Mouse (Mus musculus) liver, postnatal 0 days (tissue): ENCODE results near the gene Tm7sf3. TPM values are rescaled to one million over a fixed set of nuclear protein-coding genes. Genes with fewer than 3 reads are reported as not detected.

Source experiments
- ATAC-seq: fragments of 200-750 bp; cut with Nextera tagmentation; 2 replicates; pipeline ENCODE4 v1.8.0; 2017; ENCODE audit warnings: mild to moderate bottlenecking, moderate library complexity
- DNase-seq: peaks from one replicate; pipeline ENCODE4 v3.0.0-alpha.2; 2016
- H3K27ac ChIP-seq: fragments of 300-500 bp; sonication (generic); 2 replicates; pipeline ENCODE4 v1.5.1; 2014; ENCODE audit warnings: antibody characterized with exemption, moderate library complexity, mild to moderate bottlenecking, low read depth
- H3K27me3 ChIP-seq: fragments of 300-500 bp; sonication (generic); 2 replicates; pipeline ENCODE4 v1.6.1; 2014; ENCODE audit warnings: low read length, control low read depth, mixed read lengths; ENCODE audit not compliant: insufficient read depth
- H3K36me3 ChIP-seq: fragments of 300-500 bp; sonication (generic); replicated peaks from 2 replicates; pipeline ENCODE4 v1.6.1; 2014; ENCODE audit warnings: mild to moderate bottlenecking, control low read depth, low read length, moderate library complexity, mixed read lengths; ENCODE audit not compliant: insufficient read depth
- H3K4me1 ChIP-seq: fragments of 300-500 bp; sonication (generic); 2 replicates; pipeline ENCODE4 v1.6.1; 2014; ENCODE audit warnings: antibody characterized with exemption, mild to moderate bottlenecking, control low read depth; ENCODE audit not compliant: insufficient read depth
- H3K4me2 ChIP-seq: fragments of 300-500 bp; sonication (generic); 2 replicates; pipeline ENCODE4 v1.6.1; 2014; ENCODE audit warnings: low read depth, mild to moderate bottlenecking, low read length, moderate library complexity, mixed read lengths
- H3K4me3 ChIP-seq: fragments of 300-500 bp; sonication (generic); 2 replicates; pipeline ENCODE4 v1.5.1; 2014; ENCODE audit warnings: low read depth, low read length
- H3K9ac ChIP-seq: fragments of 300-500 bp; sonication (generic); replicated peaks from 2 replicates; pipeline ENCODE4 v1.6.1; 2014; ENCODE audit warnings: mild to moderate bottlenecking, moderate library complexity
- H3K9me3 ChIP-seq: fragments of 300-500 bp; sonication (generic); 2 replicates; pipeline ENCODE4 v1.6.1; 2016; ENCODE audit warnings: mild to moderate bottlenecking, control low read depth, low read length, mixed read lengths
- CTCF ChIP-seq: sonication (generic); IDR thresholded peaks from 2 replicates; pipeline ENCODE4 v1.5.1; 2016; ENCODE audit warnings: antibody characterized with exemption, low read depth
- EP300 ChIP-seq: IDR thresholded peaks from 2 replicates; pipeline ENCODE4 v1.6.1; 2016; ENCODE audit warnings: antibody characterized with exemption, low read depth, mild to moderate bottlenecking
- WGBS: fragments of 180-500 bp; shearing (Covaris S2); extraction: QIAGEN DNeasy Blood & Tissue Kit; methylation state at CpG from one replicate; pipeline ENCODE4 v1.1.7; 2014; ENCODE audit not compliant: insufficient replicate concordance; 5-methylcytosine and 5-hydroxymethylcytosine counted together
- polyA plus RNA-seq: library from polyadenylated mRNA; unstranded; fragments of >200 nt; fragmentation: Nextera tagmentation; extraction: Ambion mirVana; gene quantifications from 2 replicates; pipeline ENCODE4 v1.2.1, GENCODE M21; 2015

Gene Tm7sf3
- polyA plus RNA-seq, 1 experiment from 2014 or later: 21.2 TPM

- Histone ChIP-seq H3K9me3 (no peaks in the 10 kb centered on the region), H3K36me3 (no peaks in the 10 kb centered on the region), H3K4me2 (no peak overlapping the region), H3K27me3 (no peaks in the 10 kb centered on the region), H3K4me1 (no peaks in the 10 kb centered on the region; the same call in 1 of the 2 replicates), H3K9ac (no peak overlapping the region), H3K4me3 (no peak overlapping the region), H3K27ac (no peak overlapping the region)
- whole genome bisulfite sequencing: 54% methylated on average over 10 of the region's 10 CpGs
- no peak for ATAC-seq
- DNase-seq: no peak
- TF ChIP-seq CTCF: no peak
- TF ChIP-seq EP300: no peak
Measured at GRCm38 (mm10) chr6:146678136-146679070, 35.8 kb upstream of the Tm7sf3 start.

GRCm38 (mm10) chr6:146676904-146677303 is 34.3 kb upstream of the Tm7sf3 start:
- Histone ChIP-seq H3K9ac (no peak overlapping the region), H3K4me1 (no peaks in the 10 kb centered on the region; the same call in 1 of the 2 replicates), H3K27me3 (no peaks in the 10 kb centered on the region), H3K36me3 (no peaks in the 10 kb centered on the region), H3K27ac (no peak overlapping the region), H3K4me2 (no peak overlapping the region), H3K4me3 (no peak overlapping the region), H3K9me3 (no peaks in the 10 kb centered on the region)
- no peak for ATAC-seq
- WGBS: 74% methylated on average over 10 of the region's 10 CpGs
- no peak for DNase-seq
- TF ChIP-seq CTCF (no peak), EP300 (no peak)

GRCm38 (mm10) chr6:146674881-146675536 is 32.4 kb upstream of the Tm7sf3 start:
- ATAC-seq: peak; percentile 80
- H3K36me3 ChIP-seq: no peaks in the 10 kb centered on the region
- no peaks in the 10 kb centered on the region; the same call in 1 of the 2 replicates for H3K4me1 ChIP-seq
- H3K27me3 ChIP-seq: no peaks in the 10 kb centered on the region
- H3K4me2 ChIP-seq: no peak overlapping the region
- H3K4me3 ChIP-seq: no peak overlapping the region
- WGBS: 33% methylated on average over 4 of the region's 4 CpGs
- DNase-seq: no peak
- H3K9me3 ChIP-seq: peaks cover 5% of the 10 kb centered on the region
- H3K9ac ChIP-seq: no peak overlapping the region
- no peak for TF ChIP-seq EP300
- no peak for TF ChIP-seq CTCF
- H3K27ac ChIP-seq: 0 out of 2 replicates have a peak overlapping the region, but pooled peaks have one; percentile 44

GRCm38 (mm10) chr6:146674420-146674819 is 31.8 kb upstream of the Tm7sf3 start:
- Histone ChIP-seq H3K9ac (no peak overlapping the region), H3K27me3 (no peaks in the 10 kb centered on the region), H3K9me3 (peaks cover 5% of the 10 kb centered on the region), H3K27ac (0 out of 2 replicates have a peak overlapping the region, but pooled peaks have one; percentile 44), H3K36me3 (no peaks in the 10 kb centered on the region), H3K4me1 (no peaks in the 10 kb centered on the region; the same call in 1 of the 2 replicates), H3K4me2 (no peak overlapping the region), H3K4me3 (no peak overlapping the region)
- TF ChIP-seq CTCF: no peak
- TF ChIP-seq EP300: no peak
- DNase-seq: no peak
- 67% methylated on average over 8 of the region's 8 CpGs for WGBS
- ATAC-seq: peak; percentile 35; the same call in 1 of the 2 replicates

- H3K4me1 ChIP-seq: no peaks in the 10 kb centered on the region; the same call in 1 of the 2 replicates
- ATAC-seq: no peak
- peaks cover 5% of the 10 kb centered on the region for H3K9me3 ChIP-seq
- TF ChIP-seq CTCF: no peak
- TF ChIP-seq EP300: no peak
- WGBS: 76% methylated on average over 4 of the region's 4 CpGs
- no peak overlapping the region for H3K4me3 ChIP-seq
- H3K27me3 ChIP-seq: no peaks in the 10 kb centered on the region
- H3K4me2 ChIP-seq: no peak overlapping the region
- H3K27ac ChIP-seq: no peak overlapping the region
- no peak overlapping the region for H3K9ac ChIP-seq
- DNase-seq: no peak
- no peaks in the 10 kb centered on the region for H3K36me3 ChIP-seq
Measured at GRCm38 (mm10) chr6:146673696-146674095, 31.1 kb upstream of the Tm7sf3 start.

- no peaks in the 10 kb centered on the region; the same call in 1 of the 2 replicates for H3K4me1 ChIP-seq
- no peak for TF ChIP-seq CTCF
- no peak for TF ChIP-seq EP300
- no peak overlapping the region for H3K4me2 ChIP-seq
- no peak overlapping the region for H3K27ac ChIP-seq
- peaks cover 5% of the 10 kb centered on the region for H3K9me3 ChIP-seq
- H3K27me3 ChIP-seq: no peaks in the 10 kb centered on the region
- H3K9ac ChIP-seq: no peak overlapping the region
- WGBS: 75% methylated on average over 5 of the region's 5 CpGs
- ATAC-seq (no peak), DNase-seq (no peak)
- no peak overlapping the region for H3K4me3 ChIP-seq
- no peaks in the 10 kb centered on the region for H3K36me3 ChIP-seq
Measured at GRCm38 (mm10) chr6:146672106-146672505, 29.5 kb upstream of the Tm7sf3 start.
